Mouse (Mus musculus): ENCODE data around the gene Npr2.

The Npr2 gene

GRCm38 (mm10) chr4:43673703-43674102 is 42.0 kb downstream of the Npr2 start:
- no peak for DNase-seq

GRCm38 (mm10) chr4:43674974-43675373 is 43.2 kb downstream of the Npr2 start:
- no peak for DNase-seq

GRCm38 (mm10) chr4:43675608-43676007 is 43.9 kb downstream of the Npr2 start:
- no peak for DNase-seq

- no peak for DNase-seq
Observed at GRCm38 (mm10) chr4:43678541-43678940, 46.8 kb downstream of the Npr2 start.

GRCm38 (mm10) chr4:43679416-43680043 is 47.8 kb downstream of the Npr2 start:
- no peak for DNase-seq

GRCm38 (mm10) chr4:43690021-43690420 is 58.3 kb downstream of the Npr2 start:
- DNase-seq: no peak

GRCm38 (mm10) chr4:43691026-43691425 is 59.3 kb downstream of the Npr2 start:
- DNase-seq: no peak

- DNase-seq: no peak
Observed at GRCm38 (mm10) chr4:43693806-43694241, 62.1 kb downstream of the Npr2 start.

GRCm38 (mm10) chr4:43694439-43695248 is 62.9 kb downstream of the Npr2 start:
- DNase-seq: no peak

GRCm38 (mm10) chr4:43695249-43695671 is 63.5 kb downstream of the Npr2 start:
- no peak for DNase-seq

GRCm38 (mm10) chr4:43696561-43696960 is 64.8 kb downstream of the Npr2 start:
- DNase-seq: no peak

- no peak for DNase-seq
Observed at GRCm38 (mm10) chr4:43700707-43701106, 69.0 kb downstream of the Npr2 start, which contains the start of gene Olfr70. Gene Olfr70, minus strand, starts transcription at chr4:43700807.

Measured in thymus, postnatal 36 days (tissue).